Mouse (Mus musculus) hindbrain, embryonic 12.5 days (tissue): ENCODE measurements at regions not wholly inside any gene's neighbourhood (a gene's known extent, or its start where the extent isn't known, plus 50 kb on each side); places are given as distances from the start of the nearest gene placed in this dataset.
"Not testable (repeated sequence)": the region's sequence is repeated elsewhere in the genome, so short reads cannot be mapped to it uniquely, and the experiment has no call there.

Experiments used
- ATAC-seq: fragments of 200-750 bp; cut with Nextera tagmentation; 2 replicates; pipeline ENCODE4 v1.8.0; 2017; ENCODE audit warnings: moderate TSS enrichment; ENCODE audit not compliant: low FRiP score
- H3K27ac ChIP-seq: fragments of 300-500 bp; sonication (generic); 2 replicates; pipeline ENCODE4 v1.5.1; 2016; ENCODE audit warnings: mild to moderate bottlenecking
- H3K27me3 ChIP-seq: fragments of 300-500 bp; sonication (generic); 2 replicates; pipeline ENCODE4 v1.6.1; 2016; ENCODE audit warnings: mild to moderate bottlenecking
- H3K36me3 ChIP-seq: fragments of 300-500 bp; sonication (generic); 2 replicates; pipeline ENCODE4 v1.6.1; 2016; ENCODE audit warnings: mild to moderate bottlenecking
- H3K4me1 ChIP-seq: fragments of 300-500 bp; sonication (generic); 2 replicates; pipeline ENCODE4 v1.6.1; 2016
- H3K4me2 ChIP-seq: fragments of 300-500 bp; sonication (generic); replicated peaks from 2 replicates; pipeline ENCODE4 v1.6.1; 2016; ENCODE audit warnings: mild to moderate bottlenecking
- H3K4me3 ChIP-seq: fragments of 300-500 bp; sonication (generic); 2 replicates; pipeline ENCODE4 v1.5.1; 2016; ENCODE audit warnings: mild to moderate bottlenecking
- H3K9ac ChIP-seq: fragments of 300-500 bp; sonication (generic); 2 replicates; pipeline ENCODE4 v1.6.1; 2016; ENCODE audit warnings: mild to moderate bottlenecking, moderate library complexity
- H3K9me3 ChIP-seq: fragments of 300-500 bp; sonication (generic); replicated peaks from 2 replicates; pipeline ENCODE4 v1.6.1; 2016; ENCODE audit warnings: mild to moderate bottlenecking
- WGBS: fragments of 180-500 bp; shearing (Covaris S2); methylation state at CpG from one replicate; pipeline ENCODE4 v1.1.7; 2016; 5-methylcytosine and 5-hydroxymethylcytosine counted together

DNA sequence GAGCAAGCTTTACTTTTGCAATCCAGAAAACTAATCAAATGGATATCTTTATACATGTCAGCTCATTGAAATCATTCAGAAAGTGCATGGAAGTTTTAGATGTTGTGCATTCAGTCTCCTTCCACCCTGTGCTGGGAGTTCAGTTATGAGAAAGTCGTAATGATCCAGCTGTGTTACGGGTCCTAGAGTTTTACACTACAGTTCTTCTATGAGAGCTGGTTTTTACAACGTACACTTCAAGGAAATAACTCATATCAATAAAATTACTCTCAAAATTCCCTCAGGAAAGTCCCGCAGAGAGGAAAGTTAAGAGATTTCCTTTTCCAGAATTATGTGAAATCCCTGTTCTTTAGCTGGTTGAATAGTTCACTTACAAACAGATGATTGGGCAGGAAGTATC, 418.1 kb upstream of the Slc10a2 start:
- no peak for ATAC-seq

DNA sequence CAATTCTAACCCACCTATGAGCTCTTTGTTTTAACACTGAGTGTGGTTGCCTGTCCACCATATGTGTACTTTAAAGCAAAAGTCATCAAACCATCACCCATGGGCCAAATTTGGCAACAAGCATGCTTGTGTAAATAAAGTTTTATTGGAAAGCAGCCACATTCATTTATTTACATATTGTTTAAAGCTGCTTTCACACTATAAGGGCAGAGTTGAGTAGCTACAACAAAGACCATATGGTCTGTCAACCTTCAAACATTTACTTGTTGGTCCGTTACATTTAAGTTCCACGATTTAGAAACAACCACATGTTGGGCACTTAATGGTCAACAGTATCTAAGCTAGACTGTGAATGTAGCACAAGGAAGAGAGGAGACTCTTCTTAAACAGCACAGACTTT, 390.7 kb upstream of the Slc10a2 start:
- Histone ChIP-seq H3K9ac (no peak overlapping the region), H3K4me1 (no peaks in the 10 kb centered on the region), H3K9me3 (no peaks in the 10 kb centered on the region), H3K4me2 (no peak overlapping the region), H3K27me3 (no peaks in the 10 kb centered on the region), H3K36me3 (no peaks in the 10 kb centered on the region), H3K27ac (no peak overlapping the region), H3K4me3 (no peak overlapping the region)
- WGBS, result 96% methylated on average over 2 of the region's 2 CpGs
- no peak for ATAC-seq

More for the DNA sequence above, 418.1 kb upstream of the Slc10a2 start:
- no peaks in the 10 kb centered on the region for H3K27me3 ChIP-seq
- 84% methylated on average over 4 of the region's 4 CpGs for WGBS
- no peaks in the 10 kb centered on the region for H3K4me1 ChIP-seq
- H3K4me3 ChIP-seq, result no peak overlapping the region
- no peaks in the 10 kb centered on the region for H3K36me3 ChIP-seq
- no peaks in the 10 kb centered on the region for H3K9me3 ChIP-seq
- H3K27ac ChIP-seq, result no peak overlapping the region
- no peak overlapping the region for H3K4me2 ChIP-seq
- H3K9ac ChIP-seq, result no peak overlapping the region

DNA sequence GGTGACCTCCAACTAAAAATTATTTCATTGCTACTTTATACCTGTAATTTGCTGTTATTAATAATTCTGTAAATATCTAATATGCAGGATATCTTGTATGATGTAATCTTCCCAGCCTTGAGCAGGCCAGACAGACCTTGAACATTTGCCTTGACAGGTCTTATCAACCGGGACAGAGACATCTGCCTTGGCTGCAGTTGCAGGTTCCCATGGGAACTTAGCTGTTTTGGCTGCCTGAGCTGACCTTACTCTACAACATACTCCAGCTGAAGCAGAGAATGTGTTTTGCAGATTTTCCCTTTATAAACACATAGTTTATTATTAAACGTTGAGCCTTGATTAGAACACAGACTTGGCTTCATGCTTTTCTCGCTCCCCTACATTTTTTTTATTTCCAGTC, 385.3 kb upstream of the Slc10a2 start:
- H3K36me3 ChIP-seq, result no peaks in the 10 kb centered on the region
- no peak overlapping the region for H3K27ac ChIP-seq
- H3K4me1 ChIP-seq, result no peaks in the 10 kb centered on the region
- no peak for ATAC-seq
- no peak overlapping the region for H3K9ac ChIP-seq
- WGBS, result 86% methylated on average over 3 of the region's 3 CpGs
- no peak overlapping the region for H3K4me3 ChIP-seq
- H3K27me3 ChIP-seq, result no peaks in the 10 kb centered on the region
- H3K9me3 ChIP-seq, result no peaks in the 10 kb centered on the region
- H3K4me2 ChIP-seq, result no peak overlapping the region

DNA sequence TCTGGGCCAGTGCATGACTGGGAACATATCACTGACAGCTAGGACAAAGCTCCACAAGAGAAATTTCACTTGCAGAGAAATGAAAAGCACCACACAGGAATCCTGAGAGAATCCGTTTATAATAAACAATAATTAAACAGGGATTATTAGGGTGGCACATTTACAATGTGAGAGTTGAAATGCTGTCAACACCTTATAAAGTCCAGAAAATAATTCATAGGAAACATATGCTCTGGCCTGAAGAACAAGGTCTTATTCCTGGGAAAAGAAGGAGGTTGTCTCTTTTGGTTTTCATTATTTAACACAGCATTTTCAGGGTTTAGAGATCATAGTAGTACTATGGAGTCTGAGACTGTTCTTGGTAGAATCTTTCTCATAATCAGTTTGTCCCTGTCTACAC, 377.8 kb upstream of the Slc10a2 start:
- ATAC-seq, result no peak

DNA sequence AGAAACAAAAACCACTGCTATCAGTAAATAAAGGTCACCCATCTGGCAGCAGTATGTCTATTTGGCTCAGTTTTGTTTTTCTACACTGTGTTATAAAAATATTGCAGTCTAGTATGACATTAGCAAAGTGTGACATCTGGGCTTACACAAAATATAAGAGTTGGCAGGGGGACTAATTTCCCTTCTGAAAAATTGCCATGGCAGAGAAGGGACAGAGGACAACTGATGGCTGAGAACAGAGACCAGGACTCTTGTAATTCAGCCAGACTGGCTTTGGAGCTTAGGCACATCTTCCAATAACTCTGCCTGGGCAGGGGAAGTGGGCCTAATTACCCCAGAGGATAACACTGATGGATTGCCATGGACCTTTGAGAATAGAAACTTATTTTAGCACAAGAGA, 367.8 kb upstream of the Slc10a2 start:
- ATAC-seq, result no peak

More for the DNA sequence above, 377.8 kb upstream of the Slc10a2 start:
- no peak overlapping the region for H3K27ac ChIP-seq
- no peaks in the 10 kb centered on the region for H3K4me1 ChIP-seq
- H3K4me2 ChIP-seq, result no peak overlapping the region
- H3K36me3 ChIP-seq, result no peaks in the 10 kb centered on the region
- H3K27me3 ChIP-seq, result no peaks in the 10 kb centered on the region
- no peak overlapping the region for H3K4me3 ChIP-seq
- 73% methylated on average over 1 of the region's 1 CpGs for WGBS
- no peaks in the 10 kb centered on the region for H3K9me3 ChIP-seq
- no peak overlapping the region for H3K9ac ChIP-seq

DNA sequence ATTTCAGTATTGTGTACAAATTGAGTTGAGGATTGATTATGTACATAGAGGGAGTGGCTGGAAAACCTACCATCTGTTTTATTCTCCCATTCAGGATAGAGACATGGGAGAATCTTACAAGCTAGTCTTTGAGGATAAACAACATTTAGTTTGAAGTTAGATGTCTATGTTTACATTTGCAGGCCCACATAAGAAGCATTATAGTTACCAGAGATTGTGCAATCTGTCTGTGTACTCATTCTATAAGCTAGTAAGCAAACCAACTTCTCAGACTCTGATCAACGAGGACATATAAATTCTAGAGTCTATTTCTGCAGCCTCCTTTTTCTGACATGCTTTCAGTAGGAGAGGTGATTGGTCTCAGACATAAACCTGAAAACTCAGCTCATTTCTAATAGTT, 367.4 kb upstream of the Slc10a2 start:
- H3K4me1 ChIP-seq, result no peaks in the 10 kb centered on the region
- no peak overlapping the region for H3K4me3 ChIP-seq
- no peak overlapping the region for H3K9ac ChIP-seq
- no peak overlapping the region for H3K27ac ChIP-seq
- WGBS, result 83% methylated on average over 1 of the region's 1 CpGs
- no peak overlapping the region for H3K4me2 ChIP-seq
- no peak for ATAC-seq
- no peaks in the 10 kb centered on the region for H3K27me3 ChIP-seq
- no peaks in the 10 kb centered on the region for H3K9me3 ChIP-seq
- no peaks in the 10 kb centered on the region for H3K36me3 ChIP-seq

More for the DNA sequence above, 367.8 kb upstream of the Slc10a2 start:
- Histone ChIP-seq H3K36me3 (no peaks in the 10 kb centered on the region), H3K4me3 (no peak overlapping the region), H3K27me3 (no peaks in the 10 kb centered on the region), H3K9ac (no peak overlapping the region), H3K9me3 (no peaks in the 10 kb centered on the region), H3K4me2 (no peak overlapping the region), H3K4me1 (no peaks in the 10 kb centered on the region), H3K27ac (no peak overlapping the region)

DNA sequence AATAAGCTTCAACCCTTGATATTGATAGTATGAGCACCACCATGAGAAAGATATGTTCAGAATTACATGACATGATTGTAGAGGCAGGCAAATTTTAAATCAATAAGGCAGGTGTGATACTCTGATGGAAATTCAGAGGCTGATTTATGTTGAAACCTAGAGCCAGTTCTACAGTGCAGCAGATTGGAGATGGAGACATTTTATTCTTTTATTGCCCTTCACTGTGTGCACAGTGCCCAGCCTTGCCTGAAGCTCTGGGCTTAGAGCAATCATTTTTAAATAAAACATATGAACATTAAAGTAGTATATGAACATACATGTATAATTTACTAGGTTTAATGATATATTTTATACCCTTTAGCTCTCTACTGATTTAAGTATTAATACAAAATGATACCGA, 352.5 kb upstream of the Slc10a2 start:
- no peak for ATAC-seq
- H3K27ac ChIP-seq, result no peak overlapping the region
- H3K36me3 ChIP-seq, result no peaks in the 10 kb centered on the region
- no peak overlapping the region for H3K4me3 ChIP-seq
- no peaks in the 10 kb centered on the region for H3K9me3 ChIP-seq
- WGBS, result 93% methylated on average over 1 of the region's 1 CpGs
- no peak overlapping the region for H3K4me2 ChIP-seq
- H3K9ac ChIP-seq, result no peak overlapping the region
- H3K4me1 ChIP-seq, result no peaks in the 10 kb centered on the region
- no peaks in the 10 kb centered on the region for H3K27me3 ChIP-seq

DNA sequence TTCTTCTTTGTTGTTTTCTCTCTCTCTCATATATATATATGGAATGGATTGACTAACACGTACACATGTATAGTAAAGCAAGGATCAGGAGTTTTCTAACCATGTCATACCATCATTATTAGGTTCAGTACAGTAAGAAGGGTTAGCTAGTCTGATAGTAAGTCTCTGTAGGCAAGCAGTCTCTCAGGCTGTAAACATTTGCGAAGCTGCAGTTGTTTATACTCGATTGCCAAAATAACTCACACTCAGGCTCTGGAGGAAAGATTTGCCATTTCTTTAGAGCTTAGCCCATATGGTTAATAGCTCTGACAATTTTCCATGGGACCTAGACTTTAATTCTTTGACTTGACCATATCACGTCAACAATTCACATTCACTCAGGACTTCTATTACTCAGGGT, 348.3 kb upstream of the Slc10a2 start:
- Histone ChIP-seq H3K27ac (no peak overlapping the region), H3K27me3 (no peaks in the 10 kb centered on the region), H3K9me3 (no peaks in the 10 kb centered on the region), H3K4me3 (no peak overlapping the region), H3K9ac (no peak overlapping the region), H3K36me3 (no peaks in the 10 kb centered on the region), H3K4me1 (no peaks in the 10 kb centered on the region), H3K4me2 (no peak overlapping the region)
- ATAC-seq, result no peak
- WGBS, result 95% methylated on average over 4 of the region's 4 CpGs

DNA sequence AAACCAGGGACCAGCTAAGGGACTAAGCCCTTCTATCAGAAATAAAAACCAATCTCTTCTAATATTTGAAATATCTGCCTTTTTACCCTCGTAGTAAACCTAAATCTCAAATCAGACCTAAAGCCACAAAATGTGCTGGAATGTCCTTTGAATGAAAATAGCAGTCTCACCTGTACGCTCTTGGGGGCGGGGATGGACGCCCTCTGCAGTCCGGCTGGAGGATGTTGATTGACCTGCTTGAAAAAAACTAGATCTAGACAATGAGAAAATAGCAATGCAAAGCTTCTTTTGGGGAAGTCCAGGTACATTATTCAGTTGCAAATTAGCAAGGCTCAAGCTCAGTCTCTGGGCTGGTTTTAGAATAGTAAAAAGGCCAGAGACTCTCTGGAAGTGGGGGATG, 337.1 kb upstream of the Slc10a2 start:
- not testable (repeated sequence) for H3K27ac ChIP-seq, H3K9ac ChIP-seq, H3K36me3 ChIP-seq, H3K4me2 ChIP-seq, H3K4me1 ChIP-seq, H3K4me3 ChIP-seq, H3K9me3 ChIP-seq, ATAC-seq, H3K27me3 ChIP-seq
- WGBS, result 95% methylated on average over 5 of the region's 5 CpGs

DNA sequence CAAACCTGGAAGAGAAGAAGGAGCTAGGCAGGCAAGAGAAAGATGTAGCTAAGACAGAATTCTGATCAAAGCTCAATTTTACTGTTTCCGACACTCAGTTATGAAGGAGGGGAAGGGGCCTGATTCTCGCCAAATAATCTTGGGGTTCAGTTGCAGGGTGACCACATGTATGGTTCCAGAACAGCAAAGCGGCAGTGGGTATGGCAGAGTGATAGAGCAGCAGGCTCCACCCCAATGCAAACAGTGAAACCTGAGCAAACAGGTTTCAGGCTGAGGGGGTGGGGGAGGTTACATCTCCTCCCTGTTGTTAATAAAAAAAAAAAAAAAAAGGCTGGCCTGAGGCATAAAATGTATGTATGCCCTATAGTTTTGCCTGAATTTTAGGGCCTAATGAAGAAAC, 335.3 kb upstream of the Slc10a2 start:
- not testable (repeated sequence) for ATAC-seq, H3K4me3 ChIP-seq, H3K9ac ChIP-seq, H3K36me3 ChIP-seq, H3K4me1 ChIP-seq, H3K27ac ChIP-seq, H3K4me2 ChIP-seq, H3K27me3 ChIP-seq, H3K9me3 ChIP-seq
- 94% methylated on average over 3 of the region's 3 CpGs for WGBS

DNA sequence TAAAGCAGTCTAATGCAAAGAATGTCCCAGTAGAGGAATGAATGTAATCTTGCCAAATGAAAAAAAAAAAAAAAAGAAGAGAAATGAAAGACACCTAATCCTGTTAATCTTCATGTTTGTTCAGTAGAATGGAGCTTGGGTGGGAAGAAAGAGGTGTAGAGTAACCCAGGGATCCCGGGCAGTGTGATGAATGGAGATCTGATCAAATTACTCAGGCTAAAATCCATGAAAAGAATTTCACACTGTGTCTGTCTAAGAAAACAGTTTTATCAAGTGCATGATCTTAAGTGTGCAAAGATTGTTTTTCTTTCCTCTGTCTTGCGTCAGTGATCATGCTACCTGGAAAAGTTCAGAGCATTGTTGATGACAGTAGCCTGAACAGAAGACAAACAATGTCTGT, 333.9 kb upstream of the Slc10a2 start:
- ATAC-seq, result no peak
- Histone ChIP-seq H3K4me1 (no peaks in the 10 kb centered on the region), H3K4me2 (no peak overlapping the region), H3K9ac (no peak overlapping the region), H3K27ac (no peak overlapping the region), H3K27me3 (no peaks in the 10 kb centered on the region), H3K9me3 (peaks cover 3% of the 10 kb centered on the region; the same call in 1 of the 2 replicates), H3K4me3 (no peak overlapping the region), H3K36me3 (no peaks in the 10 kb centered on the region)
- 54% methylated on average over 2 of the region's 2 CpGs for WGBS

DNA sequence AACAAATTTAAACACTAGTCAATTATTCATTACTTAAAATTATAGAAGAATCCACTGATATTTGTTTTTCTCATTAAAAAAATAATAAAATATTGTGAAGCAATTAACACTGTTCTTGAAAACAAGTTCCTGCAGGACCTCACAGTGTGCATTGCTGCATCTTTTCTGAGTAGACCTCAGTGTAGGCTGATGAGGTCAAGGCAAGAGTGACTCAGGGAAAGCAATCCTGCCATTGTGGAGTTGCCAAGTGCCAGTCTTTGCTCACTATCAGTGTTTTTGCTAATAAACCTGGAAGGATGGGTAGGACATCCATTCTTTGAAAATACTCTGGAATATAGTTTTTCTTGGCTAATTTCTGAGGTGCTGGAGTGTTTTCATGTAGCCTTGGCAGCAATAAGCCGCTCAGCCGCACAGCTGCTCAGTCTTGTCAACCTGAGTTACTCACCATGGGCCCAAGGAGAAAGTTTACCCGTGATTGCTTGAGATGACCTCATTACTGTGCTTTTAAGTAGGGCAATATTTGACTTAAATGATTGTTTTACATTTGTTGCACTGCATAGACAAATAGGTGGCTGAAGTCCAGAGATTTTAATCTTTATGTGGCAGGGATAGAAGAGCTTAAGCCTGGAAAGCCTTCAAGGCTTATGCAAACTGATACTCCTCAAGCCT, 323.3 kb upstream of the Slc10a2 start:
- ATAC-seq, result no peak
- 82% methylated on average over 3 of the region's 3 CpGs for WGBS
- Histone ChIP-seq H3K36me3 (no peaks in the 10 kb centered on the region), H3K4me1 (no peaks in the 10 kb centered on the region), H3K4me3 (no peak overlapping the region), H3K27ac (no peak overlapping the region), H3K9ac (no peak overlapping the region), H3K9me3 (no peaks in the 10 kb centered on the region), H3K27me3 (no peaks in the 10 kb centered on the region), H3K4me2 (no peak overlapping the region)

DNA sequence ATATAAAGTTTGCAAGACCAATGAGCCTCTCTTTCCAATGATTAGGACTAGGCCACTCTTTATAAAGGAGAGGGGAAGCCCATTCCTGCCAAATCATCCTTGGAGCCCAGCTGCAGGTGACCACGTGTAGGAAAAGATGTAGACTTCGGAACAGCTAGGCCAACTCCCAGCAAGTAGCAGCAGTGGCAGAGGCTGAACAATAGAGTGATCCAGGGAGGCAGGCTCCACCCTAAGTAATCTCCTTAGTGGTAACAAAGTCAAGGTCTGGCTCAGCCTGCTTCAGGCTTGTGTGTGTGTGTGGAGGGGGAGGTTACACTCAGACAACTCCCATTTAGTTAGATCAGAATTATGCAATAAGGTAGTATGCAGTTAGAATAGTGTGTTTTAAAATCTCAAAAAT, 311.7 kb upstream of the Slc10a2 start:
- H3K9me3 ChIP-seq, H3K27ac ChIP-seq: not testable (repeated sequence)
- WGBS, result 44% methylated on average over 2 of the region's 2 CpGs

More for the DNA sequence above, 311.7 kb upstream of the Slc10a2 start:
- not testable (repeated sequence) for H3K9ac ChIP-seq, H3K4me2 ChIP-seq, H3K27me3 ChIP-seq, H3K36me3 ChIP-seq, H3K4me1 ChIP-seq, H3K4me3 ChIP-seq, ATAC-seq
